Mouse (Mus musculus): ENCODE measurements around the gene Phpt1.

GRCm38 (mm10) chr2:25608671-25609070 lies 33.6 kb upstream of the Phpt1 start:
- TF ChIP-seq CTCF (conservative IDR thresholded peaks at IDR 0.05; ENCODE audit: low read length) (no peak), NANOG (IDR thresholded peaks at IDR 0.05; ENCODE audit: borderline replicate concordance, low read length) (no peak), POU5F1 (IDR thresholded peaks at IDR 0.05; ENCODE audit: borderline replicate concordance, low read length) (no peak)
